Mouse (Mus musculus) midbrain, embryonic 13.5 days (tissue): ENCODE results near the gene Bdkrb2. TPM values are rescaled to one million over a fixed set of nuclear protein-coding genes. Genes with fewer than 3 reads are reported as not detected.
A peak's percentile ranks its signal among the peaks of the same experiment; 100 is the strongest.

Experiments
- ATAC-seq: fragments of 200-750 bp; cut with Nextera tagmentation; 2 replicates; pipeline ENCODE4 v1.8.0; 2017; ENCODE audit warnings: mild to moderate bottlenecking, moderate TSS enrichment, moderate library complexity
- H3K27ac ChIP-seq: fragments of 300-500 bp; sonication (generic); 2 replicates; pipeline ENCODE4 v1.5.1; 2015; ENCODE audit warnings: inconsistent platforms, mild to moderate bottlenecking, moderate library complexity
- H3K27me3 ChIP-seq: fragments of 300-500 bp; sonication (generic); 2 replicates; pipeline ENCODE4 v1.6.1; 2015; ENCODE audit warnings: mild to moderate bottlenecking, inconsistent platforms
- H3K36me3 ChIP-seq: fragments of 300-500 bp; sonication (generic); 2 replicates; pipeline ENCODE4 v1.6.1; 2015; ENCODE audit warnings: mild to moderate bottlenecking, inconsistent platforms
- H3K4me1 ChIP-seq: fragments of 300-500 bp; sonication (generic); replicated peaks from 2 replicates; pipeline ENCODE4 v1.6.1; 2015; ENCODE audit warnings: inconsistent platforms
- H3K4me2 ChIP-seq: fragments of 300-500 bp; sonication (generic); replicated peaks from 2 replicates; pipeline ENCODE4 v1.6.1; 2015; ENCODE audit warnings: moderate library complexity, mild to moderate bottlenecking, inconsistent platforms
- H3K4me3 ChIP-seq: fragments of 300-500 bp; sonication (generic); replicated peaks from 2 replicates; pipeline ENCODE4 v1.5.1; 2015; ENCODE audit warnings: mild to moderate bottlenecking, inconsistent platforms
- H3K9ac ChIP-seq: fragments of 300-500 bp; sonication (generic); replicated peaks from 2 replicates; pipeline ENCODE4 v1.6.1; 2015; ENCODE audit warnings: mild to moderate bottlenecking, inconsistent platforms
- H3K9me3 ChIP-seq: fragments of 300-500 bp; sonication (generic); 2 replicates; pipeline ENCODE4 v1.6.1; 2016; ENCODE audit warnings: mild to moderate bottlenecking, inconsistent platforms
- WGBS: fragments of 180-500 bp; shearing (Covaris S2); methylation state at CpG from one replicate; pipeline ENCODE4 v1.1.7; 2015; 5-methylcytosine and 5-hydroxymethylcytosine counted together
- polyA plus RNA-seq: library from polyadenylated mRNA; unstranded; fragments of >200 nt; fragmentation: Nextera tagmentation; extraction: Ambion mirVana; gene quantifications from 2 replicates; pipeline ENCODE4 v1.2.1, GENCODE M21; 2015

The Bdkrb2 gene
- polyA plus RNA-seq, 1 experiment from 2014 or later, result 0.77 TPM

GRCm38 (mm10) chr12:105535968-105536760 is 26.9 kb upstream of the Bdkrb2 start:
- no peaks in the 10 kb centered on the region for H3K27me3 ChIP-seq
- H3K36me3 ChIP-seq, result no peaks in the 10 kb centered on the region
- peaks cover 12% of the 10 kb centered on the region for H3K4me1 ChIP-seq
- no peak overlapping the region for H3K9ac ChIP-seq
- ATAC-seq, result no peak
- H3K9me3 ChIP-seq, result no peaks in the 10 kb centered on the region
- H3K4me3 ChIP-seq, result no peak overlapping the region
- H3K4me2 ChIP-seq, result no peak overlapping the region
- WGBS, result 79% methylated on average over 13 of the region's 13 CpGs
- H3K27ac ChIP-seq, result no peak overlapping the region

- WGBS, result 74% methylated on average over 5 of the region's 5 CpGs
These were observed 25.9 kb upstream of the Bdkrb2 start for GRCm38 (mm10) chr12:105537162-105537561.

GRCm38 (mm10) chr12:105539649-105540048 is 23.4 kb upstream of the Bdkrb2 start:
- Histone ChIP-seq H3K9ac (no peak overlapping the region), H3K9me3 (no peaks in the 10 kb centered on the region), H3K4me1 (no peaks in the 10 kb centered on the region), H3K4me3 (no peak overlapping the region), H3K4me2 (no peak overlapping the region), H3K36me3 (no peaks in the 10 kb centered on the region), H3K27ac (no peak overlapping the region), H3K27me3 (no peaks in the 10 kb centered on the region)
- no peak for ATAC-seq
- WGBS, result 89% methylated on average over 10 of the region's 10 CpGs

More at GRCm38 (mm10) chr12:105537162-105537561, 25.9 kb upstream of the Bdkrb2 start:
- no peak overlapping the region for H3K4me3 ChIP-seq
- no peaks in the 10 kb centered on the region for H3K9me3 ChIP-seq
- no peaks in the 10 kb centered on the region for H3K27me3 ChIP-seq
- no peak overlapping the region for H3K9ac ChIP-seq
- H3K4me2 ChIP-seq, result no peak overlapping the region
- H3K27ac ChIP-seq, result no peak overlapping the region
- no peak for ATAC-seq
- H3K36me3 ChIP-seq, result no peaks in the 10 kb centered on the region
- H3K4me1 ChIP-seq, result peaks cover 3% of the 10 kb centered on the region; the same call in 1 of the 2 replicates

GRCm38 (mm10) chr12:105541590-105542402 is 21.2 kb upstream of the Bdkrb2 start:
- Histone ChIP-seq H3K9ac (no peak overlapping the region), H3K36me3 (no peaks in the 10 kb centered on the region), H3K27ac (no peak overlapping the region), H3K9me3 (no peaks in the 10 kb centered on the region), H3K4me2 (no peak overlapping the region), H3K27me3 (no peaks in the 10 kb centered on the region), H3K4me3 (no peak overlapping the region), H3K4me1 (peaks cover 11% of the 10 kb centered on the region)
- WGBS, result 81% methylated on average over 12 of the region's 12 CpGs
- no peak for ATAC-seq

GRCm38 (mm10) chr12:105542513-105542912 is 20.5 kb upstream of the Bdkrb2 start:
- no peaks in the 10 kb centered on the region for H3K36me3 ChIP-seq
- H3K4me2 ChIP-seq, result no peak overlapping the region
- no peaks in the 10 kb centered on the region for H3K27me3 ChIP-seq
- H3K9ac ChIP-seq, result no peak overlapping the region
- no peak overlapping the region for H3K27ac ChIP-seq
- ATAC-seq, result no peak
- H3K4me3 ChIP-seq, result no peak overlapping the region
- 90% methylated on average over 3 of the region's 3 CpGs for WGBS
- peaks cover 11% of the 10 kb centered on the region for H3K4me1 ChIP-seq
- H3K9me3 ChIP-seq, result no peaks in the 10 kb centered on the region

- 85% methylated on average over 8 of the region's 8 CpGs for WGBS
- H3K27ac ChIP-seq, result no peak overlapping the region
- H3K9ac ChIP-seq, result no peak overlapping the region
- no peaks in the 10 kb centered on the region for H3K9me3 ChIP-seq
- no peaks in the 10 kb centered on the region for H3K36me3 ChIP-seq
- no peaks in the 10 kb centered on the region for H3K27me3 ChIP-seq
- H3K4me3 ChIP-seq, result no peak overlapping the region
- no peak for ATAC-seq
- H3K4me1 ChIP-seq, result peaks cover 11% of the 10 kb centered on the region
- H3K4me2 ChIP-seq, result no peak overlapping the region
These were observed 19.9 kb upstream of the Bdkrb2 start for GRCm38 (mm10) chr12:105543176-105543575.

- no peak overlapping the region for H3K9ac ChIP-seq
- no peak overlapping the region for H3K27ac ChIP-seq
- H3K4me3 ChIP-seq, result no peak overlapping the region
- no peak overlapping the region for H3K4me2 ChIP-seq
- H3K4me1 ChIP-seq, result peaks cover 11% of the 10 kb centered on the region
- ATAC-seq, result no peak
- H3K9me3 ChIP-seq, result no peaks in the 10 kb centered on the region
- 0 out of 2 replicates have a peak, but pooled peaks cover 2% of the 10 kb centered on the region for H3K27me3 ChIP-seq
- 82% methylated on average over 6 of the region's 6 CpGs for WGBS
- no peaks in the 10 kb centered on the region for H3K36me3 ChIP-seq
These were observed 19.3 kb upstream of the Bdkrb2 start for GRCm38 (mm10) chr12:105543751-105544150.

GRCm38 (mm10) chr12:105544872-105545271 is 18.2 kb upstream of the Bdkrb2 start:
- H3K9me3 ChIP-seq, result no peaks in the 10 kb centered on the region
- no peak for ATAC-seq
- no peaks in the 10 kb centered on the region for H3K36me3 ChIP-seq
- 0 out of 2 replicates have a peak, but pooled peaks cover 2% of the 10 kb centered on the region for H3K27me3 ChIP-seq
- 90% methylated on average over 7 of the region's 7 CpGs for WGBS
- peaks cover 11% of the 10 kb centered on the region for H3K4me1 ChIP-seq
- no peak overlapping the region for H3K4me3 ChIP-seq
- no peak overlapping the region for H3K4me2 ChIP-seq
- no peak overlapping the region for H3K9ac ChIP-seq
- H3K27ac ChIP-seq, result no peak overlapping the region

GRCm38 (mm10) chr12:105545696-105546435 is 17.2 kb upstream of the Bdkrb2 start:
- H3K27ac ChIP-seq, result no peak overlapping the region
- peaks cover 11% of the 10 kb centered on the region for H3K4me1 ChIP-seq
- H3K9me3 ChIP-seq, result no peaks in the 10 kb centered on the region
- no peaks in the 10 kb centered on the region for H3K36me3 ChIP-seq
- WGBS, result 49% methylated on average over 17 of the region's 17 CpGs
- H3K9ac ChIP-seq, result no peak overlapping the region
- H3K4me2 ChIP-seq, result no peak overlapping the region
- H3K4me3 ChIP-seq, result no peak overlapping the region
- peak; percentile 34; the same call in 1 of the 2 replicates for ATAC-seq
- 0 out of 2 replicates have a peak, but pooled peaks cover 2% of the 10 kb centered on the region for H3K27me3 ChIP-seq

GRCm38 (mm10) chr12:105546538-105546937 is 16.5 kb upstream of the Bdkrb2 start:
- Histone ChIP-seq H3K27me3 (0 out of 2 replicates have a peak, but pooled peaks cover 2% of the 10 kb centered on the region), H3K36me3 (no peaks in the 10 kb centered on the region), H3K9me3 (no peaks in the 10 kb centered on the region), H3K4me3 (no peak overlapping the region), H3K4me2 (no peak overlapping the region), H3K27ac (no peak overlapping the region), H3K4me1 (peaks cover 11% of the 10 kb centered on the region), H3K9ac (no peak overlapping the region)
- ATAC-seq, result no peak
- 69% methylated on average over 6 of the region's 6 CpGs for WGBS

- no peaks in the 10 kb centered on the region for H3K9me3 ChIP-seq
- H3K4me3 ChIP-seq, result no peak overlapping the region
- H3K4me1 ChIP-seq, result peaks cover 11% of the 10 kb centered on the region
- no peak overlapping the region for H3K4me2 ChIP-seq
- no peak for ATAC-seq
- 92% methylated on average over 2 of the region's 2 CpGs for WGBS
- H3K36me3 ChIP-seq, result no peaks in the 10 kb centered on the region
- no peak overlapping the region for H3K9ac ChIP-seq
- H3K27me3 ChIP-seq, result 0 out of 2 replicates have a peak, but pooled peaks cover 2% of the 10 kb centered on the region
- H3K27ac ChIP-seq, result no peak overlapping the region
These were observed 15.9 kb upstream of the Bdkrb2 start for GRCm38 (mm10) chr12:105547151-105547550.
